Mouse (Mus musculus) left cerebral cortex, postnatal 4 days (tissue): ENCODE measurements around the gene Atf7ip2. TPM values are rescaled to one million over a fixed set of nuclear protein-coding genes. Genes with fewer than 3 reads are reported as not detected.
A peak's percentile ranks its signal among the peaks of the same experiment; 100 is the strongest.

Source experiments
- DNase-seq: peaks from one replicate; pipeline ENCODE4 v3.0.0-alpha.2; 2022
- intact Hi-C: fragments of 180-260 bp; cut with DNase I; formaldehyde crosslinking; loops from one replicate; pipeline ENCODE4 v1.15.1; 2025
- microRNA-seq: library from miRNA; unstranded; fragments of <30 nt; microRNA quantifications from one replicate; pipeline ENCODE4 v1.2.0, GENCODE M21; 2022
- total RNA-seq, 2 experiments: library from RNA; stranded (reverse); gene quantifications; 2 replicates each; pipeline ENCODE4 v1.2.3; 2021

Gene Atf7ip2
- total RNA-seq, 2 experiments from 2014 or later: 0.44 to 0.60 TPM

- intact Hi-C loops: no loop called here
- DNase-seq: no peak
Measured at GRCm38 (mm10) chr16:10288115-10288514, 95.6 kb downstream of the Atf7ip2 start.

GRCm38 (mm10) chr16:10297696-10298644 is 105.5 kb downstream of the Atf7ip2 start:
- intact Hi-C loops: no loop called here

DNA sequence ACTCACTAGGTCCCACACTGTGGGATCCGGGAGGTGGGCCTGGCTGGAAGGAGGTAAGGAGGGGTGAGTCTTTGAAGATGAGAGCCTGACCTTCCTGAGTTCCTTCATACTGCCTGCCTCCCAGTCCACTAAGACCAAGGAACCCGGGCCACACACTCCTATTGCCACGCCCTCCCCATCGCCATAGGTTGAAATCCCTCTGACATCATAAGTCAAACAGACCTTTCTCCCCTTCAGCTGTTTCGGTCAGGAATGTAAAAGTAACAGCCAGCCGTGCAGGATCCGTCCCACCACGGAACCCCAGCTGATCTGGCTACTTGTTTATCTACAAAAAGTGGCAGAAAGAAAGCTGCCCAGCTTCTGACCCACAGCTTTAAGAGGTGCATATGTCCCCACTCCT is 107.1 kb downstream of the Atf7ip2 start:
- DNase-seq: no peak
- intact Hi-C loops: no loop called here

More at GRCm38 (mm10) chr16:10297696-10298644, 105.5 kb downstream of the Atf7ip2 start:
- peak; percentile 41 for DNase-seq

DNA sequence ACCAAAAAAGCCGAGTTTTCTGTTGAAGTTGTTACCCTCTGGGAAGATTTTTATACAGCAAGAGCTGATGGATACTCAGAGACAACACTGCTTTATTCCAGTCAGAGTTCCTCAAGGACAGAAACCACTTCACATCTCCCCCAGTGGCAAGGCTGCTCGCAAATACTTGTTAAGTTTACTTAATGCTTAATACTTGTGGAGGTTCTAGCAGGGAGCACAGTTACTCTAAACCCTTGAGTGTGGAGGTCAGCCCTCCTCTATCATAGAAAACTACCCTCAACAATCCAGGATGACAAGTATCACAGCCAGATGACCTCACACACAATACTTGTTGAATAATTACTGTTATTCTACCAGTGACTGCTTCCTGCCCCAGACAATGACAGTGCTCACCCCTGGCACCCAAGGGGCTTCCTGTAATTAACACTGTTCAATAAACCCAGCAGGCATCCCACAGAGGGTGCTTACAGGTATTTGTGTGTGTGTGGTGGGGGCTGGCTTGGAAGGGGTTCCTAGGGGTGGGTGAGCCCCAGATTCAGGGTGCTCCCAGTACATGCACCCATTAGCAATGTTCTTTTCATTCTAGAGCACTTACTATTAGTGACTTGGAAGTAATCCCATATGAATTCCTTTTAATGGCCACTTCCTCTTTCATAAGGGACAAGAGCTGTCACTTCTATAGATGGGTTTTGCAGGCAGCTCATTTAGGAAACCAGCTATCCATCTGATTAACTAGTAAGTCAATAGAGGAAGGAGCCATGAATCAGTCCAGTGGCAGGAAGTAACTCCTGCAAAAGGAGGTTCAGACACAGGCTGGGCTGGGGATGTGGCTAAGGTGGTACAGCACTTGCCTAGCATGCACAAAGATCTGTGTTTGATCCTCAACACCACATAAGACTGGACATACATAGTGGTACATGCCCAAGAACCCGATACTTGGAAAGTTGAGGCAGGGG is 108.0 kb downstream of the Atf7ip2 start:
- intact Hi-C loops: no loop called here
- no peak for DNase-seq

Small RNAs within 50 kb of the gene (microRNA-seq; reads per million reads assigned to microRNA genes)
- gene Gm22932: not detected

Other genes with a start within 250 kb of the Atf7ip2 start
- gene Grin2a, start 197.2 kb upstream of the Atf7ip2 start, total RNA-seq: 10 to 100 TPM; 51.3 to 52.3 TPM
- not detected for gene Rpl39l, start 22.5 kb upstream of the Atf7ip2 start, total RNA-seq
- gene Emp2, start 121.3 kb downstream of the Atf7ip2 start, total RNA-seq: 10 to 100 TPM; 19.3 TPM
- gene Tekt5, start 202.8 kb downstream of the Atf7ip2 start, total RNA-seq: 1 to 10 TPM; 4.1 to 5.2 TPM
- 10 to 100 TPM; 21.3 to 22.3 TPM for gene Nubp1, start 219.2 kb downstream of the Atf7ip2 start, total RNA-seq